In genomic region chr2:13129337-13129736, GRCm38 (mm10) we compare ENCODE assay signal across 8 mouse cellular contexts.
A peak's percentile ranks its signal among the peaks of the same experiment; 100 is the strongest.
DNase-seq lines count a peak whose midpoint lies in the region; ATAC-seq and TF ChIP-seq lines count a peak whose summit lies in the region.
"Had no signal": no experiment of that assay in that cellular context is flagged by ENCODE, and none has a peak within 500 bp of the region (broad histone marks: within the 10 kb centered on the region; RNA-seq: fewer than 3 reads in every experiment).

No protein-coding gene starts in this region.

- H3K4me2 ChIP-seq in kidney, postnatal 0 days (ENCODE audit: low read length): no peak overlapping the region
- no peak overlapping the region for H3K4me2 ChIP-seq in liver, embryonic 11.5 days
- H3K4me2 ChIP-seq in heart, embryonic 11.5 days: no peak overlapping the region

- no peaks in the 10 kb centered on the region for H3K27me3 ChIP-seq in kidney, postnatal 0 days (ENCODE audit: insufficient read depth, low read length)
- no peaks in the 10 kb centered on the region for H3K27me3 ChIP-seq in liver, embryonic 11.5 days (replicated peaks; ENCODE audit: control insufficient read depth, insufficient read depth, low read length)
- no peaks in the 10 kb centered on the region for H3K27me3 ChIP-seq in heart, embryonic 11.5 days (ENCODE audit: control insufficient read depth, insufficient read depth, low read length)

- WGBS in kidney, postnatal 0 days: 39% methylated on average over 10 of the region's 10 CpGs
- 84% methylated on average over 10 of the region's 10 CpGs for WGBS in liver, embryonic 11.5 days
- WGBS in heart, embryonic 11.5 days (ENCODE audit: insufficient replicate concordance): 72% methylated on average over 10 of the region's 10 CpGs

- no peak; the same call in 1 of the 2 replicates for ATAC-seq in kidney, postnatal 0 days (replicated peaks; ENCODE audit: low FRiP score, low read depth)
- ATAC-seq in liver, embryonic 11.5 days (replicated peaks; ENCODE audit: low FRiP score): no peak
- ATAC-seq in heart, embryonic 11.5 days (replicated peaks; ENCODE audit: insufficient number of reproducible peaks, low FRiP score, low TSS enrichment): no peak

- intact Hi-C loops in left cerebral cortex, postnatal 14 days (cut with DNase I): no loop called here

- no peak overlapping the region for H3K4me3 ChIP-seq in kidney, postnatal 0 days (replicated peaks; ENCODE audit: low read depth, low read length)
- no peak overlapping the region for H3K4me3 ChIP-seq in liver, embryonic 11.5 days (ENCODE audit: low read depth, low read length)
- no peak overlapping the region for H3K4me3 ChIP-seq in heart, embryonic 11.5 days (ENCODE audit: low read depth, low read length)

- H3K9me3 ChIP-seq in kidney, postnatal 0 days (replicated peaks; ENCODE audit: low read length): no peaks in the 10 kb centered on the region
- no peaks in the 10 kb centered on the region for H3K9me3 ChIP-seq in liver, embryonic 11.5 days (ENCODE audit: control insufficient read depth, low read length)
- no peaks in the 10 kb centered on the region for H3K9me3 ChIP-seq in heart, embryonic 11.5 days (replicated peaks; ENCODE audit: control insufficient read depth, low read length)

- H3K36me3 ChIP-seq in kidney, postnatal 0 days (ENCODE audit: insufficient read depth, low read length): no peaks in the 10 kb centered on the region
- no peaks in the 10 kb centered on the region for H3K36me3 ChIP-seq in liver, embryonic 11.5 days (ENCODE audit: control insufficient read depth, insufficient read depth, low read length)
- no peaks in the 10 kb centered on the region for H3K36me3 ChIP-seq in heart, embryonic 11.5 days (ENCODE audit: control insufficient read depth, insufficient read depth, low read length)

- H3K4me1 ChIP-seq in kidney, postnatal 0 days (replicated peaks; ENCODE audit: insufficient read depth, low read length): no peaks in the 10 kb centered on the region
- no peaks in the 10 kb centered on the region for H3K4me1 ChIP-seq in liver, embryonic 11.5 days (replicated peaks; ENCODE audit: control insufficient read depth, insufficient read depth, low read length)
- H3K4me1 ChIP-seq in heart, embryonic 11.5 days (ENCODE audit: control insufficient read depth, insufficient read depth, low read length): no peaks in the 10 kb centered on the region

- peak; percentile 24 for DNase-seq in kidney, postnatal 0 days (ENCODE audit: low spot score)
- no peak for DNase-seq in kidney, postnatal 25 days
- DNase-seq in frontal cortex, postnatal 36 days (ENCODE audit: low spot score in 2 of 2): peak; percentile 17 to 33
- DNase-seq in left cerebral cortex, postnatal 14 days (ENCODE audit: low spot score in 2 of 2): peak; percentile 22 to 43
- peak; percentile 20 to 23 for DNase-seq in right cerebral cortex, adult 2 months (ENCODE audit: low spot score in 2 of 2)
- no peak for DNase-seq in liver, embryonic 11.5 days (ENCODE audit: low spot score)
- DNase-seq: adrenal gland, postnatal 10 days had no signal

- no peak for TF ChIP-seq CTCF in kidney, postnatal 0 days (IDR thresholded peaks at IDR 0.05; ENCODE audit: low read depth)

- H3K9ac ChIP-seq in kidney, postnatal 0 days (ENCODE audit: low read depth, low read length): no peak overlapping the region
- H3K9ac ChIP-seq in liver, embryonic 11.5 days (ENCODE audit: low read depth, low read length): no peak overlapping the region
- no peak overlapping the region for H3K9ac ChIP-seq in heart, embryonic 11.5 days (ENCODE audit: low read depth, low read length)

- H3K27ac ChIP-seq in kidney, postnatal 0 days: no peak overlapping the region
- H3K27ac ChIP-seq in liver, embryonic 11.5 days (ENCODE audit: low read depth, low read length): no peak overlapping the region
- H3K27ac ChIP-seq in heart, embryonic 11.5 days (ENCODE audit: low read depth, low read length): no peak overlapping the region

Comparison
In these comparisons a context has a peak if more than half of its experiments do, and no peak if none do; other contexts are left out.
1. DNase-seq: peak in kidney, postnatal 0 days (single experiment), frontal cortex, postnatal 36 days (2 of 2), left cerebral cortex, postnatal 14 days (2 of 2) and right cerebral cortex, adult 2 months (2 of 2); none in kidney, postnatal 25 days (0 of 2) and liver, embryonic 11.5 days (single experiment).